Mouse (Mus musculus) hindbrain, embryonic 16.5 days (tissue): Measurements from ENCODE around the gene Gmppb. TPM values are rescaled to one million over a fixed set of nuclear protein-coding genes. Genes with fewer than 3 reads are reported as not detected.
A peak's percentile ranks its signal among the peaks of the same experiment; 100 is the strongest.

Experiments
- ATAC-seq: fragments of 200-750 bp; cut with Nextera tagmentation; 2 replicates; pipeline ENCODE4 v1.8.0; 2017; ENCODE audit warnings: moderate TSS enrichment, moderate library complexity
- H3K27ac ChIP-seq: fragments of 300-500 bp; sonication (generic); 2 replicates; pipeline ENCODE4 v1.5.1; 2014; ENCODE audit warnings: low read depth, mild to moderate bottlenecking, control low read depth, low read length, moderate library complexity
- H3K27me3 ChIP-seq: fragments of 300-500 bp; sonication (generic); replicated peaks from 2 replicates; pipeline ENCODE4 v1.6.1; 2014; ENCODE audit warnings: low read length; ENCODE audit not compliant: control insufficient read depth, insufficient read depth
- H3K36me3 ChIP-seq: fragments of 300-500 bp; sonication (generic); 2 replicates; pipeline ENCODE4 v1.6.1; 2014; ENCODE audit warnings: mild to moderate bottlenecking, low read length, moderate library complexity, mixed read lengths; ENCODE audit not compliant: control insufficient read depth, insufficient read depth
- H3K4me1 ChIP-seq: fragments of 300-500 bp; sonication (generic); 2 replicates; pipeline ENCODE4 v1.6.1; 2014; ENCODE audit warnings: low read depth, low read length; ENCODE audit not compliant: control insufficient read depth, insufficient read depth
- H3K4me2 ChIP-seq: fragments of 300-500 bp; sonication (generic); 2 replicates; pipeline ENCODE4 v1.6.1; 2014; ENCODE audit warnings: mild to moderate bottlenecking, low read length, control low read depth, moderate library complexity
- H3K4me3 ChIP-seq: fragments of 300-500 bp; sonication (generic); 2 replicates; pipeline ENCODE4 v1.5.1; 2014; ENCODE audit warnings: mild to moderate bottlenecking, low read length, control low read depth, moderate library complexity
- H3K9ac ChIP-seq: fragments of 300-500 bp; sonication (generic); 2 replicates; pipeline ENCODE4 v1.6.1; 2014; ENCODE audit warnings: low read depth, mild to moderate bottlenecking, control low read depth, low read length, moderate library complexity
- H3K9me3 ChIP-seq: fragments of 300-500 bp; sonication (generic); 2 replicates; pipeline ENCODE4 v1.6.1; 2014; ENCODE audit warnings: mild to moderate bottlenecking, low read length, moderate library complexity; ENCODE audit not compliant: control insufficient read depth
- WGBS: fragments of 180-500 bp; shearing (Covaris S2); extraction: QIAGEN DNeasy Blood & Tissue Kit; methylation state at CpG from one replicate; pipeline ENCODE4 v1.1.7; 2014; 5-methylcytosine and 5-hydroxymethylcytosine counted together
- polyA plus RNA-seq: library from polyadenylated mRNA; unstranded; fragments of >200 nt; fragmentation: Nextera tagmentation; extraction: Ambion mirVana; gene quantifications from 2 replicates; pipeline ENCODE4 v1.2.1, GENCODE M21; 2015

Gene Gmppb
- polyA plus RNA-seq, 1 experiment from 2014 or later, result 25.7 TPM

- Histone ChIP-seq H3K4me2 (no peak overlapping the region), H3K9ac (no peak overlapping the region), H3K9me3 (no peaks in the 10 kb centered on the region), H3K4me3 (no peak overlapping the region), H3K36me3 (peaks cover 21% of the 10 kb centered on the region), H3K27me3 (no peaks in the 10 kb centered on the region), H3K27ac (no peak overlapping the region), H3K4me1 (no peaks in the 10 kb centered on the region)
- WGBS, result 22% methylated on average over 8 of the region's 8 CpGs
- 0 out of 2 replicates have a peak, but pooled peaks have one; percentile 5 for ATAC-seq
Observed at GRCm38 (mm10) chr9:108067900-108068299, 18.9 kb downstream of the Gmppb start.

- WGBS, result 89% methylated on average over 9 of the region's 9 CpGs
- H3K27me3 ChIP-seq, result no peaks in the 10 kb centered on the region
- H3K4me1 ChIP-seq, result no peaks in the 10 kb centered on the region
- H3K9ac ChIP-seq, result no peak overlapping the region
- H3K9me3 ChIP-seq, result no peaks in the 10 kb centered on the region
- no peak overlapping the region for H3K4me3 ChIP-seq
- H3K4me2 ChIP-seq, result no peak overlapping the region
- peaks cover 13% of the 10 kb centered on the region; the same call in 1 of the 2 replicates for H3K36me3 ChIP-seq
- ATAC-seq, result no peak
- no peak overlapping the region for H3K27ac ChIP-seq
Observed at GRCm38 (mm10) chr9:108069007-108069406, 20.0 kb downstream of the Gmppb start.

DNA sequence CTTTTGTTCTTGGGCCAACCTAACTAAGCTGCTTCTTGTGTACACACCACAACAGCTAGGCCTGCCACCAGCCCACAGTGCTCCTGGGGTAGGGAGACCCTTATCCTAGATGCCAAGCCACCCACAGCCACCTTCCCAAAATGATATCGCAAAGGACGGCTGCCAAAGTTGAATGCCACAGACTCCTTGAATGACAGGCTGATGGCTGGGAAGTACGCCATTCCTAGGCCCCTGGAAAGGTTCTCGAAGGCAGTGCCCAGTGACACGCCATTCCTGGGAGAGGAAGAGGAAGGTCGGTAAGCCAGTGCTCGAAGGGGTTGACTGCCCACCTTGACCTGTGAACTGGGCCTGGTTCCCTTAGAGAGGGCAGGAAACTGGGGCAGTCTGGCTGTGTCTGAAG is 20.5 kb downstream of the Gmppb start:
- Histone ChIP-seq H3K4me2 (no peak overlapping the region), H3K9ac (no peak overlapping the region), H3K4me1 (no peaks in the 10 kb centered on the region), H3K36me3 (peaks cover 10% of the 10 kb centered on the region; the same call in 1 of the 2 replicates), H3K9me3 (no peaks in the 10 kb centered on the region), H3K4me3 (no peak overlapping the region), H3K27ac (no peak overlapping the region), H3K27me3 (no peaks in the 10 kb centered on the region)
- ATAC-seq, result no peak
- WGBS, result 90% methylated on average over 7 of the region's 7 CpGs

- Histone ChIP-seq H3K36me3 (peaks cover 10% of the 10 kb centered on the region; the same call in 1 of the 2 replicates), H3K4me3 (no peak overlapping the region), H3K9me3 (no peaks in the 10 kb centered on the region), H3K9ac (no peak overlapping the region), H3K27me3 (no peaks in the 10 kb centered on the region), H3K4me1 (no peaks in the 10 kb centered on the region), H3K27ac (no peak overlapping the region), H3K4me2 (no peak overlapping the region)
- 96% methylated on average over 4 of the region's 4 CpGs for WGBS
- no peak for ATAC-seq
Observed at GRCm38 (mm10) chr9:108071801-108072200, 22.8 kb downstream of the Gmppb start.

DNA sequence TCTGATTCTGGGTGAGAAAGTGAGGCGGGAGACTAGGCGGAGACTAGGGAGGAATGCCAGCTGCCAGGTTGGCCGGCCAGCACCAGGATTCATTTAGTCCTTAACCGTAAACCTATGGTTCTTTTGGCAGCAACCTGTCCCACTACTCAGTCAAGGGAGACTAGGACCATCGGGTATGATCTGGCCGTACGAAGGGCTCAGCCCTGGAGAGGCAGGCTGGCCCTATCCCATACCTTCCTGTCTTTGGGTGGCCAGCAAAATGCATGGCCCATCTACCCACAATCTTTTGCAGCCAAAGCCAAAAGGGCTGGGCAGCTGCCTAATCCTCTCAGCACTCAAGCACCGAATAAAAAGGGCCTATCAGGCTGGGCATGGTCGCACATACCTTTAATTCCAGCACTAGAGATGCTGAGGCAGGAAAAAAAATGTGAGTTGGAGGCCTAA is 23.5 kb downstream of the Gmppb start:
- Histone ChIP-seq H3K4me2 (no peak overlapping the region), H3K4me3 (no peak overlapping the region), H3K9me3 (no peaks in the 10 kb centered on the region), H3K27ac (no peak overlapping the region), H3K27me3 (no peaks in the 10 kb centered on the region), H3K4me1 (no peaks in the 10 kb centered on the region), H3K36me3 (peaks cover 10% of the 10 kb centered on the region; the same call in 1 of the 2 replicates), H3K9ac (no peak overlapping the region)
- 76% methylated on average over 9 of the region's 9 CpGs for whole genome bisulfite sequencing
- no peak for ATAC-seq

- H3K4me2 ChIP-seq, result no peak overlapping the region
- peaks cover 10% of the 10 kb centered on the region; the same call in 1 of the 2 replicates for H3K36me3 ChIP-seq
- no peak overlapping the region for H3K27ac ChIP-seq
- H3K4me1 ChIP-seq, result peaks cover 8% of the 10 kb centered on the region
- H3K27me3 ChIP-seq, result no peaks in the 10 kb centered on the region
- no peak overlapping the region for H3K4me3 ChIP-seq
- no peaks in the 10 kb centered on the region for H3K9me3 ChIP-seq
- no peak for ATAC-seq
- no peak overlapping the region for H3K9ac ChIP-seq
- WGBS, result 56% methylated on average over 7 of the region's 7 CpGs
Observed at GRCm38 (mm10) chr9:108073141-108073930, 24.3 kb downstream of the Gmppb start.

DNA sequence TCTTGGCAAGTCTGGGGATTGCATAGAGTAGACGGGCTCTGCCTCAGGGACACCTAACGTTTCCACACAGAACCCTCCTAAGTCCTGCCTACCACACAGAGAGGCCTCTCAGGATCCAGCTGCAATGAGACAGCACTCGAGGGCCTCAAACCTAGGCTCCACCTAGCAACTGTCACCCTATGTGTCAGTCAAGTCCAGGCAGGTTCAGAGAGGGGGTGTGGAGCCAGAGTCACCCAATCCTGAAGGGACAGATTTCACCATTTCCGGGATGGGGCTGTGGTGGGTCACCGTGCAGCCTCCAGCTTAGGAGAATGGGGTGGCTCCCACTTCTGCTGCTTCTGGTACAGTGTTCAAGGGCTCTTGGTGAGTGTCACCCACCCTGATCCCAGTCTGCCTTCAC is 31.1 kb downstream of the Gmppb start, which contains the start of gene Mst1:
Gene Mst1, plus strand, starts transcription at position 269 of the 400 bp plus-strand sequence.
- Histone ChIP-seq H3K9me3 (no peaks in the 10 kb centered on the region), H3K27me3 (peaks cover 19% of the 10 kb centered on the region), H3K36me3 (no peaks in the 10 kb centered on the region), H3K4me2 (peak within 1 kb of the TSS; percentile 88), H3K27ac (no peak within 1 kb of the TSS; the same call in 1 of the 2 replicates), H3K4me3 (peak within 1 kb of the TSS; percentile 84), H3K9ac (peak within 1 kb of the TSS; percentile 92), H3K4me1 (peaks cover 22% of the 10 kb centered on the region)
- 73% methylated on average over 5 of the region's 5 CpGs for WGBS
- no peak for ATAC-seq

- Histone ChIP-seq H3K9ac (peak overlapping the region; percentile 11; the same call in 1 of the 2 replicates), H3K4me3 (peak overlapping the region; percentile 21)
- 7% methylated on average over 19 of the region's 19 CpGs for WGBS
Observed at GRCm38 (mm10) chr9:108082549-108082948, 33.5 kb downstream of the Gmppb start.

GRCm38 (mm10) chr9:108082988-108083431 is 34.0 kb downstream of the Gmppb start, which contains the start of gene Rnf123:
Rnf123 (minus strand) TSS chr9:108083346.
- ATAC-seq, result no peak
- Histone ChIP-seq H3K36me3 (peaks cover 14% of the 10 kb centered on the region; the same call in 1 of the 2 replicates), H3K4me2 (peak within 1 kb of the TSS; percentile 48), H3K27ac (no peak within 1 kb of the TSS), H3K9ac (peak within 1 kb of the TSS; percentile 11; the same call in 1 of the 2 replicates), H3K4me1 (peaks cover 17% of the 10 kb centered on the region), H3K4me3 (peak within 1 kb of the TSS; percentile 21), H3K9me3 (no peaks in the 10 kb centered on the region), H3K27me3 (peaks cover 19% of the 10 kb centered on the region)
- 36% methylated on average over 12 of the region's 12 CpGs for WGBS

More at GRCm38 (mm10) chr9:108082549-108082948, 33.5 kb downstream of the Gmppb start:
- Histone ChIP-seq H3K9me3 (no peaks in the 10 kb centered on the region), H3K4me2 (peak overlapping the region; percentile 48), H3K4me1 (peaks cover 22% of the 10 kb centered on the region), H3K27me3 (peaks cover 19% of the 10 kb centered on the region), H3K36me3 (peaks cover 13% of the 10 kb centered on the region; the same call in 1 of the 2 replicates), H3K27ac (no peak overlapping the region)
- ATAC-seq, result 0 out of 2 replicates have a peak, but pooled peaks have one; percentile 34
